Mouse (Mus musculus) MEL (cell line): ENCODE data around the gene Rad51b. TPM values are rescaled to one million over a fixed set of nuclear protein-coding genes. Genes with fewer than 3 reads are reported as not detected.
A peak's percentile ranks its signal among the peaks of the same experiment; 100 is the strongest.

ENCODE experiments used
- DNase-seq: peaks from one replicate; pipeline ENCODE4 v3.0.0; 2011; ENCODE audit warnings: low read depth, low spot score
- H3K27ac ChIP-seq: 2 replicates; pipeline ENCODE4 v1.5.1; 2012; ENCODE audit warnings: low read depth, mild to moderate bottlenecking, control low read depth, low read length, moderate library complexity; ENCODE audit not compliant: control insufficient read depth
- H3K27me3 ChIP-seq, 2 experiments: fragments of 150-350 bp in 1 of 2; sonication (generic) in 1 of 2; 2 replicates each; pipeline ENCODE4 v1.6.1; 2012; ENCODE audit warnings: low read length in 2 of 2, mild to moderate bottlenecking in 2 of 2, improper control_type of control experiment in 1 of 2, moderate library complexity in 1 of 2; ENCODE audit not compliant: insufficient read depth in 2 of 2, control insufficient read depth in 1 of 2
- H3K36me3 ChIP-seq, 2 experiments: 2 replicates each; pipeline ENCODE4 v1.6.1; 2012 to 2014; ENCODE audit warnings: low read length in 2 of 2, improper control_type of control experiment in 1 of 2, inconsistent platforms in 1 of 2, mild to moderate bottlenecking in 1 of 2; ENCODE audit not compliant: insufficient read depth in 2 of 2, control insufficient read depth in 1 of 2
- H3K4me1 ChIP-seq, 2 experiments: fragments of 150-350 bp in 1 of 2; sonication (generic) in 1 of 2; 2 replicates each; pipeline ENCODE4 v1.6.1; 2012; ENCODE audit warnings: low read length in 2 of 2, improper control_type of control experiment in 1 of 2, mild to moderate bottlenecking in 1 of 2; ENCODE audit not compliant: insufficient read depth in 2 of 2, control insufficient read depth in 1 of 2
- H3K4me3 ChIP-seq, 2 experiments: fragments of 150-350 bp in 1 of 2; sonication (generic) in 1 of 2; 2 replicates each; pipeline ENCODE4 v1.5.1; 2012; ENCODE audit warnings: low read depth in 2 of 2, low read length in 2 of 2, mild to moderate bottlenecking in 2 of 2, moderate library complexity in 2 of 2, control low read depth in 1 of 2, improper control_type of control experiment in 1 of 2; ENCODE audit not compliant: control insufficient read depth in 1 of 2, insufficient read depth in 1 of 2
- H3K79me2 ChIP-seq: 2 replicates; pipeline ENCODE4 v1.6.1; 2012; ENCODE audit warnings: mild to moderate bottlenecking, low read length, moderate library complexity; ENCODE audit not compliant: control insufficient read depth, poor library complexity, insufficient read depth
- H3K9ac ChIP-seq: 2 replicates; pipeline ENCODE4 v1.6.1; 2012; ENCODE audit warnings: low read depth, mild to moderate bottlenecking, control low read depth, low read length, moderate library complexity; ENCODE audit not compliant: control insufficient read depth, poor library complexity, severe bottlenecking
- H3K9me3 ChIP-seq: fragments of 150-350 bp; sonication (generic); replicated peaks from 2 replicates; pipeline ENCODE4 v1.6.1; 2012; ENCODE audit warnings: mild to moderate bottlenecking, low read length, improper control_type of control experiment, moderate library complexity; ENCODE audit not compliant: insufficient read depth
- BHLHE40 ChIP-seq: IDR thresholded peaks from 2 replicates; pipeline ENCODE4 v1.6.1; 2012; ENCODE audit warnings: low read depth, mild to moderate bottlenecking, inconsistent platforms, low read length, improper control_type of control experiment, borderline replicate concordance
- CHD1 ChIP-seq: IDR thresholded peaks from 2 replicates; pipeline ENCODE4 v1.6.1; 2012; ENCODE audit warnings: low read depth, mild to moderate bottlenecking, inconsistent platforms, low read length, improper control_type of control experiment
- CTCF ChIP-seq, 3 experiments: IDR thresholded peaks in 2 of 3; conservative IDR thresholded peaks in 1 of 3; 2 replicates each; pipeline ENCODE4 v1.5.1; 2011 to 2012; ENCODE audit warnings: low read length in 3 of 3, low read depth in 2 of 3, mild to moderate bottlenecking in 2 of 3, improper control_type of control experiment in 1 of 3, inconsistent platforms in 1 of 3, mixed read lengths in 1 of 3, moderate library complexity in 1 of 3; ENCODE audit not compliant: control insufficient read depth in 1 of 3, insufficient read depth in 1 of 3, poor library complexity in 1 of 3, severe bottlenecking in 1 of 3
- E2F4 ChIP-seq: IDR thresholded peaks from 2 replicates; pipeline ENCODE4 v1.6.1; 2011; ENCODE audit warnings: low read depth, low read length, improper control_type of control experiment, borderline replicate concordance
- EP300 ChIP-seq, 2 experiments: IDR thresholded peaks; 2 replicates each; pipeline ENCODE4 v1.6.1; 2011; ENCODE audit warnings: improper control_type of control experiment in 2 of 2, low read length in 2 of 2, low read depth in 1 of 2, mild to moderate bottlenecking in 1 of 2
- ETS1 ChIP-seq: IDR thresholded peaks from 2 replicates; pipeline ENCODE4 v1.6.1; 2012; ENCODE audit warnings: low read depth, mild to moderate bottlenecking, inconsistent platforms, low read length, improper control_type of control experiment, moderate library complexity
- GABPA ChIP-seq: IDR thresholded peaks from 2 replicates; pipeline ENCODE4 v1.6.1; 2012; ENCODE audit warnings: low read depth, mild to moderate bottlenecking, inconsistent platforms, low read length, improper control_type of control experiment, moderate library complexity
- GATA1 ChIP-seq: IDR thresholded peaks from 2 replicates; pipeline ENCODE4 v1.6.1; 2011; ENCODE audit warnings: low read depth, low read length, improper control_type of control experiment
- HCFC1 ChIP-seq: IDR thresholded peaks from 2 replicates; pipeline ENCODE4 v1.6.1; 2012; ENCODE audit warnings: low read depth, mild to moderate bottlenecking, inconsistent platforms, low read length, improper control_type of control experiment, moderate library complexity
- KAT2A ChIP-seq: conservative IDR thresholded peaks from 2 replicates; pipeline ENCODE4 v1.6.1; 2012; ENCODE audit warnings: low read depth, low read length, improper control_type of control experiment, inconsistent platforms
- MAFK ChIP-seq: IDR thresholded peaks from 2 replicates; pipeline ENCODE4 v1.6.1; 2011; ENCODE audit warnings: low read depth, mild to moderate bottlenecking, low read length, improper control_type of control experiment, borderline replicate concordance
- MAX ChIP-seq: IDR thresholded peaks from 2 replicates; pipeline ENCODE4 v1.6.1; 2011; ENCODE audit warnings: low read length, improper control_type of control experiment
- MAZ ChIP-seq: IDR thresholded peaks from 2 replicates; pipeline ENCODE4 v1.6.1; 2012; ENCODE audit warnings: low read depth, mild to moderate bottlenecking, inconsistent platforms, low read length, improper control_type of control experiment
- MEF2A ChIP-seq: IDR thresholded peaks from 2 replicates; pipeline ENCODE4 v1.6.1; 2014; ENCODE audit warnings: low read depth, mild to moderate bottlenecking, inconsistent platforms, low read length, improper control_type of control experiment; ENCODE audit not compliant: poor library complexity, insufficient replicate concordance, severe bottlenecking; ENCODE audit errors: extremely low read depth
- MXI1 ChIP-seq: IDR thresholded peaks from 2 replicates; pipeline ENCODE4 v1.6.1; 2011; ENCODE audit warnings: mild to moderate bottlenecking, low read depth, low read length, improper control_type of control experiment
- MYB ChIP-seq: IDR thresholded peaks from 2 replicates; pipeline ENCODE4 v1.6.1; 2011; ENCODE audit warnings: mild to moderate bottlenecking, low read depth, low read length, improper control_type of control experiment
- MYC ChIP-seq: IDR thresholded peaks from 2 replicates; pipeline ENCODE4 v1.6.1; 2011; ENCODE audit warnings: low read depth, mild to moderate bottlenecking, low read length, improper control_type of control experiment, moderate library complexity
- NELFE ChIP-seq: IDR thresholded peaks from 2 replicates; pipeline ENCODE4 v1.6.1; 2011; ENCODE audit warnings: low read depth, low read length, improper control_type of control experiment
- NRF1 ChIP-seq: IDR thresholded peaks from 2 replicates; pipeline ENCODE4 v1.6.1; 2014; ENCODE audit warnings: low read depth, mild to moderate bottlenecking, inconsistent platforms, low read length, improper control_type of control experiment, moderate library complexity; ENCODE audit not compliant: poor library complexity, insufficient read depth, severe bottlenecking
- POLR2A ChIP-seq, 2 experiments: IDR thresholded peaks; 2 replicates each; pipeline ENCODE4 v1.6.1; 2011 to 2012; ENCODE audit warnings: low read length in 2 of 2, mild to moderate bottlenecking in 2 of 2, control low read depth in 1 of 2, improper control_type of control experiment in 1 of 2, low read depth in 1 of 2, moderate library complexity in 1 of 2; ENCODE audit not compliant: control insufficient read depth in 1 of 2, insufficient read depth in 1 of 2, poor library complexity in 1 of 2
- POLR2AphosphoS2 ChIP-seq: IDR thresholded peaks from 2 replicates; pipeline ENCODE4 v1.6.1; 2011; ENCODE audit warnings: low read length, improper control_type of control experiment
- POLR2AphosphoS5 ChIP-seq: IDR thresholded peaks from 2 replicates; pipeline ENCODE4 v1.6.1; 2012; ENCODE audit warnings: low read depth, borderline replicate concordance, mild to moderate bottlenecking, inconsistent platforms, low read length, moderate library complexity, mixed read lengths
- RAD21 ChIP-seq: IDR thresholded peaks from 2 replicates; pipeline ENCODE4 v1.6.1; 2011; ENCODE audit warnings: mild to moderate bottlenecking, low read depth, low read length, improper control_type of control experiment
- RCOR1 ChIP-seq: IDR thresholded peaks from 2 replicates; pipeline ENCODE4 v1.6.1; 2012; ENCODE audit warnings: low read depth, mild to moderate bottlenecking, inconsistent platforms, low read length, improper control_type of control experiment
- SIN3A ChIP-seq: IDR thresholded peaks from 2 replicates; pipeline ENCODE4 v1.6.1; 2012; ENCODE audit warnings: low read length, improper control_type of control experiment, inconsistent platforms
- SMC3 ChIP-seq: IDR thresholded peaks from 2 replicates; pipeline ENCODE4 v1.6.1; 2011; ENCODE audit warnings: low read depth, low read length, improper control_type of control experiment
- TAL1 ChIP-seq: IDR thresholded peaks from 2 replicates; pipeline ENCODE4 v1.6.1; 2012; ENCODE audit warnings: mild to moderate bottlenecking, inconsistent platforms, low read length, moderate library complexity, mixed read lengths
- TBP ChIP-seq: IDR thresholded peaks from 2 replicates; pipeline ENCODE4 v1.8.0; 2011; ENCODE audit warnings: low read depth, low read length, improper control_type of control experiment
- TCF12 ChIP-seq: IDR thresholded peaks from 2 replicates; pipeline ENCODE4 v1.6.1; 2014; ENCODE audit warnings: low read depth, mild to moderate bottlenecking, inconsistent platforms, low read length, improper control_type of control experiment, moderate library complexity
- UBTF ChIP-seq: IDR thresholded peaks from 2 replicates; pipeline ENCODE4 v1.6.1; 2012; ENCODE audit warnings: low read depth, mild to moderate bottlenecking, inconsistent platforms, low read length, improper control_type of control experiment, moderate library complexity, borderline replicate concordance; ENCODE audit not compliant: insufficient read depth
- USF1 ChIP-seq: IDR thresholded peaks from 2 replicates; pipeline ENCODE4 v1.6.1; 2014; ENCODE audit warnings: low read depth, mild to moderate bottlenecking, inconsistent platforms, low read length, improper control_type of control experiment, moderate library complexity
- USF2 ChIP-seq, 2 experiments: IDR thresholded peaks; 2 replicates each; pipeline ENCODE4 v1.6.1; 2011 to 2012; ENCODE audit warnings: improper control_type of control experiment in 2 of 2, low read length in 2 of 2, borderline replicate concordance in 1 of 2, inconsistent platforms in 1 of 2, low read depth in 1 of 2, mild to moderate bottlenecking in 1 of 2; ENCODE audit not compliant: insufficient read depth in 1 of 2
- ZC3H11A ChIP-seq: IDR thresholded peaks from 2 replicates; pipeline ENCODE4 v1.6.1; 2012; ENCODE audit warnings: low read depth, mild to moderate bottlenecking, inconsistent platforms, low read length, improper control_type of control experiment
- ZKSCAN1 ChIP-seq: IDR thresholded peaks from 2 replicates; pipeline ENCODE4 v1.6.1; 2012; ENCODE audit warnings: low read depth, mild to moderate bottlenecking, inconsistent platforms, low read length, improper control_type of control experiment, moderate library complexity
- ZMIZ1 ChIP-seq: IDR thresholded peaks from 2 replicates; pipeline ENCODE4 v1.6.1; 2012; ENCODE audit warnings: low read depth, mild to moderate bottlenecking, inconsistent platforms, low read length, improper control_type of control experiment, moderate library complexity
- polyA plus RNA-seq, 2 experiments: library from polyadenylated mRNA; stranded (reverse) in 1 of 2; unstranded in 1 of 2; fragments of >175 nt in 1 of 2; fragments of >200 nt in 1 of 2; gene quantifications; 2 replicates each; pipeline versions ENCODE4 v1.2.1 to v1.2.4; 2012; ENCODE audit warnings: low replicate concordance in 2 of 2, low read depth in 1 of 2; ENCODE audit not compliant: insufficient read length in 2 of 2, insufficient read depth in 1 of 2, missing spikeins in 1 of 2
- total RNA-seq: library from RNA; depleted of rRNA; stranded (reverse); fragments of 300-350 nt; gene quantifications from 2 replicates; pipeline ENCODE4 v1.2.3, GENCODE M21; 2012

The Rad51b gene
- total and polyA plus RNA-seq, 3 experiments, result 3.6 to 5.7 TPM; not detected in 1

DNA sequence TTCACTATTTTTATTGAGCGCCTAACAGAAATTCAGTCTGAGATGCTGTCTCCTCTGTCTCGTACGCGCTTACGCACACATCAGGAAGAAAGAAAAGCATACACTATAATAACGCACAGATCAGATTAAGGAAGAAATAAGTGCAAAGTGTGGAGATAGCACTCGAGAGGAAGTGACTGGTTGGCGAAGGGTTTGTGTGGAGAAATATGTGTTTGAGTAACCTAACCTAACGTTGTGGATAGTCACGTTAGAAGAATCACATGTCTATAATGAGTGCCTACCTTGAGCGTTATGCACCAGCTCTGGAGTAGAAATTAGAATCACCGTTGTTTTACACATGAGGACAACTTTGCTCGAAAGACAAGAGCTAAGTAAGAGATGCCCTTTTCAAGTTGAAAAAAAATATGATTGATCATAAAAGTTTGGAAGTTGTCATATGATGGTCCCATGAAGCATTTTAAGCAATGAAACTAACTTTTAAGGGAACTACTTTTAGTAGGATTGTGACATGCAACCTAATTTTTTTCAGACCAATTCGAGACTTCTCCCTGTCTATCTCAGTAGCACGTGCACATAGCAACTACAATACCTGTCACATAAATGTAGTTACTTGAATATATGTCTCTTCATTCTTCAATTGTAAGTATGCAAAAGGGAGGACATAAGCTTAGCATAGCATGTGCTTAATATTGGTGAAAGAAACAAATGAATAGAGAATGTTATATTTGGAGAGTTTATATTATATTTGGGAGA, 978 bp downstream of the Rad51b start:
- peaks cover 0 to 7% of the 10 kb centered on the region in 2 experiments; a peak in 2 of 4 replicates for H3K4me1 ChIP-seq
- DNase-seq, result peak; percentile 79
- peak overlapping the region; percentile 80 for H3K27ac ChIP-seq
- peaks cover 0 to 10% of the 10 kb centered on the region in 2 experiments; a peak in 2 of 4 replicates for H3K36me3 ChIP-seq
- peak overlapping the region; percentile 47 to 75 for H3K4me3 ChIP-seq
- H3K9me3 ChIP-seq, result no peaks in the 10 kb centered on the region
- no peaks in the 10 kb centered on the region for H3K27me3 ChIP-seq
- H3K9ac ChIP-seq, result peak overlapping the region; percentile 76
- H3K79me2 ChIP-seq, result no peaks in the 10 kb centered on the region; the same call in 1 of the 2 replicates
- TF ChIP-seq NELFE, result no peak; the same call in 1 of the 2 replicates
- peak; percentile 12; the same call in 1 of the 2 replicates for TF ChIP-seq ZC3H11A
- TF ChIP-seq E2F4, result no peak
- TF ChIP-seq HCFC1, result no peak; the same call in 1 of the 2 replicates
- no peak for TF ChIP-seq MAZ
- no peak for TF ChIP-seq POLR2AphosphoS5
- TF ChIP-seq TCF12, result no peak
- no peak for TF ChIP-seq TAL1
- peak; percentile 76; the same call in 1 of the 2 replicates for TF ChIP-seq BHLHE40
- TF ChIP-seq GABPA, result no peak
- TF ChIP-seq POLR2A (IDR thresholded peaks at IDR 0.05; ENCODE audit: control insufficient read depth in 1 of 2, insufficient read depth in 1 of 2, low read depth in 1 of 2, low read length in 2 of 2, poor library complexity in 1 of 2), result no peak; a peak in 1 of 4 replicates
- TF ChIP-seq POLR2AphosphoS2, result no peak
- TF ChIP-seq ETS1, result peak; percentile 46; the same call in 1 of the 2 replicates
- TF ChIP-seq EP300 (IDR thresholded peaks at IDR 0.05; ENCODE audit: low read depth in 1 of 2, low read length in 2 of 2), result peak; percentile 29 to 50; a peak in 2 of 4 replicates
- TF ChIP-seq GATA1, result peak; percentile 76
- TF ChIP-seq MYC, result peak; percentile 26; the same call in 1 of the 2 replicates
- TF ChIP-seq TBP, result peak; percentile 78
- no peak for TF ChIP-seq MEF2A
- TF ChIP-seq CTCF (IDR thresholded peaks at IDR 0.05 in 2 of 3, conservative IDR thresholded peaks at IDR 0.05 in 1 of 3; ENCODE audit: control insufficient read depth in 1 of 3, insufficient read depth in 1 of 3, low read depth in 2 of 3, low read length in 3 of 3, poor library complexity in 1 of 3, severe bottlenecking in 1 of 3), result no peak
- no peak for TF ChIP-seq SMC3
- no peak for TF ChIP-seq MYB
- no peak for TF ChIP-seq KAT2A
- TF ChIP-seq USF1, result no peak; the same call in 1 of the 2 replicates
- peak; percentile 61 for TF ChIP-seq MXI1
- TF ChIP-seq UBTF, result no peak
- TF ChIP-seq MAX, result peak; percentile 79
- TF ChIP-seq NRF1, result no peak
- TF ChIP-seq SIN3A, result peak; percentile 65
- TF ChIP-seq USF2 (IDR thresholded peaks at IDR 0.05; ENCODE audit: borderline replicate concordance in 1 of 2, insufficient read depth in 1 of 2, low read depth in 1 of 2, low read length in 2 of 2), result peak in 1 of 2 experiments; percentile 12; a peak in 1 of 4 replicates
- TF ChIP-seq CHD1, result no peak
- TF ChIP-seq ZKSCAN1, result no peak
- no peak for TF ChIP-seq ZMIZ1
- peak; percentile 83 for TF ChIP-seq RCOR1
- TF ChIP-seq RAD21, result no peak
- no peak for TF ChIP-seq MAFK
